Mouse (Mus musculus): ENCODE results near the gene Cers4.

DNA sequence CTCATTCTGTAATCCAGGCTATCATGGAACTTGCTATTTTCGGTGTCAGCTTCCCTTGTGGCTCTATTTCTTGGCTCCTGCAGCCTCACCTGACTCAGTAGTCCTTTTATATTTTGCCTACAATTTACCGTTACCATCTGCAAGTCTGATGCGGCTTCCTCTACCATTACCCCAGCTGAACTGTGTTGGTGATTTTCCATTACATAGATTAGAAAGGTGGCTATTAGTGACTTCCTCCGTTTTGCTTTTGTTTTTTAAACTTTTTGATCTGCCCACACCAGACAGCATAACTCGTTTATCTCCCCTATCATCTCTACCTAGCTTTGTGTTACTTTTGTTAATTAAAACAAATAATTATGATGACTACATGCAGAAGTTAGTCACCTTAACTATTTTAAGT lies 14.7 kb downstream of the Cers4 start:
- no peak for TF ChIP-seq POLR2A (IDR thresholded peaks at IDR 0.05; ENCODE audit: low read depth, low read length)
- TF ChIP-seq CTCF (IDR thresholded peaks at IDR 0.05; ENCODE audit: borderline replicate concordance, insufficient read depth, low read length): no peak

Measured in embryonic fibroblast, embryonic 13.5 days (primary cell).